Mouse (Mus musculus) E14TG2a.4 (cell line): ENCODE results near the gene Pgrmc2.

Source experiments
- CTCF ChIP-seq: conservative IDR thresholded peaks from 2 replicates; pipeline ENCODE4 v1.5.1; 2014; ENCODE audit warnings: low read length
- NANOG ChIP-seq: IDR thresholded peaks from 2 replicates; pipeline ENCODE4 v1.6.1; 2014; ENCODE audit warnings: borderline replicate concordance, low read length, mixed read lengths
- POU5F1 ChIP-seq: IDR thresholded peaks from 2 replicates; pipeline ENCODE4 v1.6.1; 2014; ENCODE audit warnings: low read length, borderline replicate concordance

GRCm38 (mm10) chr3:41062758-41063157 lies 20.1 kb downstream of the Pgrmc2 start:
- TF ChIP-seq CTCF (no peak), NANOG (no peak), POU5F1 (no peak)
